9 mouse cellular contexts compared by ENCODE assay signal in the genomic region with DNA sequence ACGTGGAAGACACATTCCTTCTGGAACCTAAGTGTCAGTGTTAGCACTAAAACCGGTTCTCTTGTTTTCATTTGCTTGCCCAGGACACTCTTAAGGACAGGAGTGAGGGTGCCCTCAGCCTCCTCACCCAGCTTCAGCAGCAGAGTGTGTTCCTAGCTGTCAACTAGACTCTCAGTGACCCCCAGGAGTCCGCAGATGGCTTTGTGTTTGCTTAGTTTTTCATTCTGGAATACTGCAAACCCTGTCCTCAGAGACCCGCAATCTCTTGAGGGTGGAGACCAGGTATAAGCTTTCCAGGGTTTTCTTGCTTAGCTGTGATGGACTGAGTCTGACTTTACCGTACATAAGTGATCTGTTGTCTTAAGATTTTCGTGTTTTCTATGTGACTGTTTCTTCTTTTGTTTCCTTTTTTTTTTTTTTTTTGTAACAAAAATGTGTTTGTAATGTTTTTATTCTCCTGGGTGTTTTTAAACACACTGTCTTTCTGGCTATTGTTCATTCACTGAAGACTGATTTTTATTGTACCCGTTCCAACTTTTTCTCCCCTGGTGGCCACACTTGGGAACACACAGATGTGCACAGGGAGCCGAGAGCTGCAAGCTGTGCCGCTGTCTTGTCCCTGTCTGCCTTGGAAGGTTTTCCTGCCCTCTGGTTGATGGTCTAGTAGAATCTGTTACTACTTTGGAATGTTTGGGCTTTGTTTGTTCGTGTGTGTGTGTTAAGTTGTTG. TPM values are rescaled to one million over a fixed set of nuclear protein-coding genes. Genes with fewer than 3 reads are reported as not detected.
DNase-seq lines count a peak whose midpoint lies in the region; ATAC-seq and TF ChIP-seq lines count a peak whose summit lies in the region.
"Had no signal": no experiment of that assay in that cellular context is flagged by ENCODE, and none has a peak within 500 bp of the region (broad histone marks: within the 10 kb centered on the region; RNA-seq: fewer than 3 reads in every experiment).

No protein-coding gene starts in this region.

- 56% methylated on average over 10 of the region's 10 CpGs for WGBS in liver, adult 2 months
- WGBS in kidney, embryonic 15.5 days, result 43% methylated on average over 10 of the region's 10 CpGs
- WGBS in olfactory bulb, adult 2 months, result 42% methylated on average over 10 of the region's 10 CpGs

- H3K4me2 ChIP-seq in kidney, embryonic 15.5 days, result no peak overlapping the region
- H3K4me2 ChIP-seq: liver, embryonic 15.5 days had no signal

- H3K4me1 ChIP-seq in liver, adult 2 months (ENCODE audit: control insufficient read depth, insufficient read depth, low read length), result no peaks in the 10 kb centered on the region
- peaks cover 38% of the 10 kb centered on the region for H3K4me1 ChIP-seq in kidney, embryonic 15.5 days
- peaks cover 12% of the 10 kb centered on the region; the same call in 1 of the 2 replicates for H3K4me1 ChIP-seq in olfactory bulb, adult 2 months (ENCODE audit: control insufficient read depth, insufficient read depth, low read length)

- no peaks in the 10 kb centered on the region for H3K79me2 ChIP-seq in liver, adult 2 months (ENCODE audit: control insufficient read depth, insufficient read depth, low read length)

- H3K27me3 ChIP-seq in liver, adult 2 months (ENCODE audit: control insufficient read depth, insufficient read depth, low read length), result no peaks in the 10 kb centered on the region
- no peaks in the 10 kb centered on the region for H3K27me3 ChIP-seq in kidney, embryonic 15.5 days
- H3K27me3 ChIP-seq: liver, embryonic 15.5 days had no signal

- no peak overlapping the region for H3K9ac ChIP-seq in liver, adult 2 months (ENCODE audit: low read depth, low read length)
- no peak overlapping the region for H3K9ac ChIP-seq in kidney, embryonic 15.5 days
- H3K9ac ChIP-seq: liver, embryonic 15.5 days had no signal

- H3K4me3 ChIP-seq in liver, adult 2 months (ENCODE audit: insufficient read depth, low read depth, low read length), result no peak overlapping the region
- no peak overlapping the region for H3K4me3 ChIP-seq in kidney, embryonic 15.5 days (replicated peaks)
- no peak overlapping the region for H3K4me3 ChIP-seq in olfactory bulb, adult 2 months (ENCODE audit: insufficient read depth, low read depth, low read length)
- H3K4me3 ChIP-seq: erythroblast, embryonic 14.5 days; liver, embryonic 15.5 days had no signal

- DNase-seq in liver, adult 2 months (ENCODE audit: extremely low read depth, low read depth, low spot score), result no peak
- no peak for DNase-seq in liver
- peak; percentile 82 for DNase-seq in NIH3T3 (ENCODE audit: low read depth)
- peak; percentile 43 for DNase-seq in brain, embryonic 14.5 days (ENCODE audit: low read depth)

- no peaks in the 10 kb centered on the region for H3K9me3 ChIP-seq in kidney, embryonic 15.5 days (replicated peaks)
- H3K9me3 ChIP-seq: liver, embryonic 15.5 days had no signal

- peak; percentile 70 for TF ChIP-seq CTCF in liver, adult 2 months (IDR thresholded peaks at IDR 0.05; ENCODE audit: low read depth, low read length)
- peak; percentile 59; the same call in 1 of the 2 replicates for TF ChIP-seq CTCF in brain, embryonic 14.5 days (IDR thresholded peaks at IDR 0.05; ENCODE audit: borderline replicate concordance, extremely low read depth, insufficient read depth, insufficient read length)
- TF ChIP-seq CTCF in olfactory bulb, adult 2 months (IDR thresholded peaks at IDR 0.05; ENCODE audit: insufficient read depth, low read depth, low read length), result peak; percentile 37; the same call in 1 of the 2 replicates

- H3K36me3 ChIP-seq in liver, adult 2 months (ENCODE audit: control insufficient read depth, insufficient read depth, low read length), result no peaks in the 10 kb centered on the region
- no peaks in the 10 kb centered on the region for H3K36me3 ChIP-seq in kidney, embryonic 15.5 days
- H3K36me3 ChIP-seq: liver, embryonic 15.5 days had no signal

- H3K27ac ChIP-seq in liver, adult 2 months (replicated peaks; ENCODE audit: insufficient read depth, low read depth, low read length), result no peak overlapping the region
- peak overlapping the region; percentile 64; the same call in 1 of the 2 replicates for H3K27ac ChIP-seq in kidney, embryonic 15.5 days
- H3K27ac ChIP-seq in olfactory bulb, adult 2 months (ENCODE audit: insufficient read depth, low read depth, low read length), result no peak overlapping the region
- H3K27ac ChIP-seq: liver, embryonic 15.5 days had no signal

- ATAC-seq in kidney, embryonic 15.5 days (replicated peaks; ENCODE audit: low FRiP score), result no peak
- ATAC-seq in erythroid progenitor cell, adult 5-6 weeks (replicated peaks; ENCODE audit: low FRiP score, poor library complexity, severe bottlenecking), result no peak

- no peak for TF ChIP-seq POLR2A in liver, adult 2 months (IDR thresholded peaks at IDR 0.05; ENCODE audit: extremely low read depth, insufficient read depth, low read length)
- TF ChIP-seq POLR2A in brain, embryonic 14.5 days (IDR thresholded peaks at IDR 0.05; ENCODE audit: borderline replicate concordance, extremely low read depth, insufficient read depth, insufficient read length, poor library complexity, severe bottlenecking), result no peak
- no peak for TF ChIP-seq POLR2A in olfactory bulb, adult 2 months (IDR thresholded peaks at IDR 0.05; ENCODE audit: insufficient read depth, low read depth, low read length)

RNA-seq across cellular contexts. Expression of gene Inip, which starts 40.6 kb away (rescaled TPM):
- 2.4 and 3.4 TPM in 2 replicates for total RNA-seq in liver, adult 2 months (2014; rRNA removed)
- polyA plus RNA-seq in liver, adult 2 months (2012; rRNA removed), result 2.3 and 2.4 TPM in 2 replicates
- polyA plus RNA-seq in brain, embryonic 14.5 days (2012; rRNA removed), result 31.3 and 32.8 TPM in 2 replicates
- polyA plus RNA-seq in kidney, embryonic 15.5 days (2015; fragmentation: Nextera tagmentation; extraction: Ambion mirVana), result 59.3 and 63.3 TPM in 2 replicates
- polyA plus RNA-seq in olfactory bulb, adult 2 months (2012; ENCODE audit: insufficient read depth, insufficient read length, low replicate concordance, missing spikeins), result not detected in 2 replicates
- 7.1 and 15.1 TPM in 2 replicates for total RNA-seq in erythroid progenitor cell, adult 5-6 weeks (2015; ENCODE audit: low replicate concordance)
- total RNA-seq in erythroid progenitor cell, adult 5-6 weeks (2017; ENCODE audit: low replicate concordance), result 15.9 and 23.4 TPM in 2 replicates

RNA-seq across cellular contexts. Expression of gene Snx30, which starts 44.8 kb away (rescaled TPM):
- 4.1 and 5.9 TPM in 2 replicates for total RNA-seq in liver, adult 2 months (2014; rRNA removed)
- polyA plus RNA-seq in liver, adult 2 months (2012; rRNA removed), result 1.4 and 1.6 TPM in 2 replicates
- polyA plus RNA-seq in brain, embryonic 14.5 days (2012; rRNA removed), result 9.3 and 16.0 TPM in 2 replicates
- polyA plus RNA-seq in kidney, embryonic 15.5 days (2015; fragmentation: Nextera tagmentation; extraction: Ambion mirVana), result 6.0 and 7.7 TPM in 2 replicates
- polyA plus RNA-seq in olfactory bulb, adult 2 months (2012; ENCODE audit: insufficient read depth, insufficient read length, low replicate concordance, missing spikeins), result not detected in 2 replicates
- 2.2 and 2.5 TPM in 2 replicates for total RNA-seq in erythroid progenitor cell, adult 5-6 weeks (2015; ENCODE audit: low replicate concordance)
- 3.1 and 5.0 TPM in 2 replicates for total RNA-seq in erythroid progenitor cell, adult 5-6 weeks (2017; ENCODE audit: low replicate concordance)

Comparison
In these comparisons a context has a peak if more than half of its experiments do, and no peak if none do; other contexts are left out.
1. DNase-seq: peak in NIH3T3 (single experiment) and brain, embryonic 14.5 days (single experiment); none in liver, adult 2 months (single experiment) and liver (single experiment).
2. Peak in every context shown above with its lines, with median percentiles within 50 percentile points of each other: CTCF ChIP-seq.